Mouse (Mus musculus) stomach, postnatal 0 days (tissue): ENCODE data around the gene Sec22c. TPM values are rescaled to one million over a fixed set of nuclear protein-coding genes. Genes with fewer than 3 reads are reported as not detected.

Experiments used
- ATAC-seq: fragments of 200-750 bp; cut with Nextera tagmentation; 2 replicates; pipeline ENCODE4 v1.8.0; 2017; ENCODE audit not compliant: low FRiP score, low TSS enrichment
- DNase-seq: peaks from one replicate; pipeline ENCODE4 v3.0.0-alpha.2; 2016; ENCODE audit warnings: low spot score
- H3K27ac ChIP-seq: fragments of 300-500 bp; sonication (generic); replicated peaks from 2 replicates; pipeline ENCODE4 v1.5.1; 2014; ENCODE audit warnings: mild to moderate bottlenecking, control low read depth
- H3K27me3 ChIP-seq: fragments of 300-500 bp; sonication (generic); 2 replicates; pipeline ENCODE4 v1.6.1; 2014; ENCODE audit warnings: low read length; ENCODE audit not compliant: control insufficient read depth, insufficient read depth
- H3K36me3 ChIP-seq: fragments of 300-500 bp; sonication (generic); 2 replicates; pipeline ENCODE4 v1.6.1; 2014; ENCODE audit warnings: low read length, mixed read lengths; ENCODE audit not compliant: control insufficient read depth, insufficient read depth
- H3K4me1 ChIP-seq: fragments of 300-500 bp; sonication (generic); replicated peaks from 2 replicates; pipeline ENCODE4 v1.6.1; 2014; ENCODE audit warnings: antibody characterized with exemption; ENCODE audit not compliant: control insufficient read depth, insufficient read depth
- H3K4me2 ChIP-seq: fragments of 300-500 bp; sonication (generic); replicated peaks from 2 replicates; pipeline ENCODE4 v1.6.1; 2014; ENCODE audit warnings: low read depth, mild to moderate bottlenecking, control low read depth, moderate library complexity
- H3K4me3 ChIP-seq: fragments of 300-500 bp; sonication (generic); 2 replicates; pipeline ENCODE4 v1.5.1; 2014; ENCODE audit warnings: low read depth, low read length, control low read depth
- H3K9ac ChIP-seq: fragments of 300-500 bp; sonication (generic); 2 replicates; pipeline ENCODE4 v1.6.1; 2014; ENCODE audit warnings: mild to moderate bottlenecking, low read length, control low read depth, mixed read lengths
- H3K9me3 ChIP-seq: fragments of 300-500 bp; sonication (generic); 2 replicates; pipeline ENCODE4 v1.6.1; 2016; ENCODE audit warnings: low read length; ENCODE audit not compliant: control insufficient read depth
- CTCF ChIP-seq: IDR thresholded peaks from 2 replicates; pipeline ENCODE4 v1.5.1; 2016; ENCODE audit warnings: antibody characterized with exemption, low read depth, mild to moderate bottlenecking, moderate library complexity
- EP300 ChIP-seq: optimal IDR thresholded peaks from 2 replicates; pipeline ENCODE3; 2016; ENCODE audit warnings: antibody characterized with exemption
- WGBS: fragments of 180-500 bp; shearing (Covaris S2); extraction: QIAGEN DNeasy Blood & Tissue Kit; methylation state at CpG from one replicate; pipeline ENCODE4 v1.1.7; 2014; 5-methylcytosine and 5-hydroxymethylcytosine counted together
- polyA plus RNA-seq: library from polyadenylated mRNA; unstranded; fragments of >200 nt; fragmentation: Nextera tagmentation; extraction: Ambion mirVana; gene quantifications from 2 replicates; pipeline ENCODE4 v1.2.1, GENCODE M21; 2015

The Sec22c gene
- polyA plus RNA-seq, 1 experiment from 2014 or later, result 6.8 TPM

- Histone ChIP-seq H3K4me2 (peak overlapping the region; percentile 84), H3K9me3 (no peaks in the 10 kb centered on the region), H3K27ac (no peak overlapping the region), H3K4me1 (no peaks in the 10 kb centered on the region), H3K27me3 (peaks cover 2% of the 10 kb centered on the region; the same call in 1 of the 2 replicates), H3K9ac (peak overlapping the region; percentile 35; the same call in 1 of the 2 replicates), H3K4me3 (peak overlapping the region; percentile 49), H3K36me3 (no peaks in the 10 kb centered on the region)
- WGBS, result 14% methylated on average over 27 of the region's 27 CpGs
- TF ChIP-seq EP300, result no peak
- TF ChIP-seq CTCF, result 0 out of 2 replicates have a peak, but pooled peaks have one; percentile 10
- no peak for DNase-seq
- ATAC-seq, result 0 out of 2 replicates have a peak, but pooled peaks have one; percentile 8
Measured at GRCm38 (mm10) chr9:121641235-121641915, 63.9 kb downstream of the Sec22c start.

- no peaks in the 10 kb centered on the region for H3K9me3 ChIP-seq
- no peak for DNase-seq
- no peak overlapping the region for H3K4me2 ChIP-seq
- H3K4me1 ChIP-seq, result no peaks in the 10 kb centered on the region
- 65% methylated on average over 16 of the region's 16 CpGs for WGBS
- H3K27me3 ChIP-seq, result peaks cover 2% of the 10 kb centered on the region; the same call in 1 of the 2 replicates
- H3K27ac ChIP-seq, result no peak overlapping the region
- no peak for TF ChIP-seq CTCF
- no peak for TF ChIP-seq EP300
- no peaks in the 10 kb centered on the region for H3K36me3 ChIP-seq
- no peak overlapping the region for H3K4me3 ChIP-seq
- no peak overlapping the region for H3K9ac ChIP-seq
- no peak for ATAC-seq
Measured at GRCm38 (mm10) chr9:121639790-121640189, 65.5 kb downstream of the Sec22c start.

GRCm38 (mm10) chr9:121635835-121636576, 69.3 kb downstream of the Sec22c start:
- Histone ChIP-seq H3K4me2 (no peak overlapping the region), H3K27me3 (peaks cover under 1% of the 10 kb centered on the region; the same call in 1 of the 2 replicates), H3K9me3 (no peaks in the 10 kb centered on the region), H3K4me1 (no peaks in the 10 kb centered on the region), H3K4me3 (no peak overlapping the region), H3K27ac (no peak overlapping the region), H3K36me3 (no peaks in the 10 kb centered on the region), H3K9ac (no peak overlapping the region)
- WGBS, result 48% methylated on average over 7 of the region's 7 CpGs
- no peak for TF ChIP-seq EP300
- no peak for TF ChIP-seq CTCF
- no peak for ATAC-seq
- DNase-seq, result no peak

- DNase-seq, result no peak
- no peak for ATAC-seq
- 44% methylated on average over 6 of the region's 6 CpGs for WGBS
- Histone ChIP-seq H3K36me3 (no peaks in the 10 kb centered on the region), H3K4me1 (no peaks in the 10 kb centered on the region), H3K4me3 (no peak overlapping the region), H3K9ac (no peak overlapping the region), H3K9me3 (no peaks in the 10 kb centered on the region), H3K27ac (no peak overlapping the region), H3K27me3 (no peaks in the 10 kb centered on the region), H3K4me2 (no peak overlapping the region)
- TF ChIP-seq EP300 (no peak), CTCF (no peak)
Measured at GRCm38 (mm10) chr9:121633306-121633705, 72.0 kb downstream of the Sec22c start.

GRCm38 (mm10) chr9:121632891-121633290, 72.4 kb downstream of the Sec22c start:
- TF ChIP-seq CTCF, result no peak
- TF ChIP-seq EP300, result no peak
- H3K4me3 ChIP-seq, result no peak overlapping the region
- H3K9me3 ChIP-seq, result no peaks in the 10 kb centered on the region
- no peak overlapping the region for H3K27ac ChIP-seq
- WGBS, result 82% methylated on average over 10 of the region's 10 CpGs
- DNase-seq (no peak), ATAC-seq (no peak)
- H3K36me3 ChIP-seq, result no peaks in the 10 kb centered on the region
- H3K9ac ChIP-seq, result no peak overlapping the region
- no peak overlapping the region for H3K4me2 ChIP-seq
- no peaks in the 10 kb centered on the region for H3K4me1 ChIP-seq
- H3K27me3 ChIP-seq, result no peaks in the 10 kb centered on the region

- H3K36me3 ChIP-seq, result no peaks in the 10 kb centered on the region
- no peaks in the 10 kb centered on the region for H3K9me3 ChIP-seq
- WGBS, result 44% methylated on average over 4 of the region's 4 CpGs
- no peak overlapping the region for H3K9ac ChIP-seq
- no peak for ATAC-seq
- H3K27ac ChIP-seq, result no peak overlapping the region
- TF ChIP-seq EP300, result no peak
- no peak for TF ChIP-seq CTCF
- DNase-seq, result no peak
- no peak overlapping the region for H3K4me2 ChIP-seq
- no peak overlapping the region for H3K4me3 ChIP-seq
- no peaks in the 10 kb centered on the region for H3K27me3 ChIP-seq
- H3K4me1 ChIP-seq, result no peaks in the 10 kb centered on the region
Measured at GRCm38 (mm10) chr9:121631946-121632345, 73.3 kb downstream of the Sec22c start.
